Mouse (Mus musculus) adrenal gland, adult 10 weeks (tissue): ENCODE data around the gene Dhx9. TPM values are rescaled to one million over a fixed set of nuclear protein-coding genes. Genes with fewer than 3 reads are reported as not detected.

ENCODE experiments used
- polyA plus RNA-seq: library from polyadenylated mRNA; stranded (reverse); fragments of 350-450 nt; fragmentation: Illumina TruSeq; extraction: RNeasy Lipid Tissue Mini Kit (QIAGEN cat#74804); gene quantifications from one replicate; pipeline ENCODE4 v1.2.3, GENCODE M21; 2014; ENCODE audit warnings: low read depth, low replicate concordance

Gene Dhx9
- 299 TPM for polyA plus RNA-seq

GRCm38 (mm10) chr1:153487500-153487879 is at the start of gene Dhx9:
TSS of gene Dhx9 (minus strand) at chr1:153487660.

DNA sequence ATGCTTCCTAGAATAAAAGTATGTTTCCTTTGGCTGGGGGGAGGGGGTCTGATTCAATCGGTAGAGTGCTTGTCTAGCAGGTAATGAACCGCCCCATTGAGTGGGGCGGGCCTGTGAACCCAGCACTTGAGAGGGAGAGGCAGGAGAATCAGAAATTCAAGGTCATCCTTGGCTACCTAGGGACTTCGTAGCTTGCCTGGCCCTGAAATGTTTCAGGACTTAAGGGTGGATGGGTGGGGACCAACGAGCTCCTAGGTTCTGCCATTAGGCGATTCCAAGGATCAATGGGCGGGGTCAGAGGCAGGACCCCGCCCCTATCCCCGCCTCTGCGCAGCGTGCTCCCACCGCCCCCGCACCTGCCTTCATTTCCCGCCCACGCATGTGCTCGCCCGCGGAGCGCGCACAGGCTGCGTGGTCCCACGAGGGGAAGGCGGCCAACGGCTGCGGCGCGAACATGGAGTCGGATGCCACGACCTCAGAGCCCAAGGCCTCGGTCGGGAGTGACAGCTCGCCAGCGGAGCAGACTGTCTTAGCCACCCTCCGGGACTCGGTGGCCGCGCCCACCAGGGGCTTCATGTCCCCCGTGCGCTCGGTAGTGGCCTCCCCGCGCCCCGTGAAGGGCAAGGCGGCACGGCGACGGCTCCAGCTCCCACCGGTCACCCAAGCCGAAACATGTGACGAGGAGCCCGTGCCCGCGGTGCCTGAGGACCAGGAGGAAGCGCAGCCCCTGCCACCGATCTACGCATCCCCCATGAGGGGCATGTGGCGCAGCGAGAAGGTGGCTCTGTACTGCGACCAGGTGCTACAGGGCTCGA is 62.5 kb downstream of the Dhx9 start, which contains the start of gene Shcbp1l:
TSS of gene Shcbp1l (plus strand) at position 393 of the 815 bp plus-strand sequence.

Other genes with a start within 250 kb of the Dhx9 start
- gene Lamc1, start 154.9 kb downstream of the Dhx9 start, polyA plus RNA-seq, result 39.3 TPM
- gene Shcbp1l, start 62.5 kb downstream of the Dhx9 start, polyA plus RNA-seq, result 0.99 TPM
- 1.5 TPM for gene Npl, start 62.4 kb upstream of the Dhx9 start, polyA plus RNA-seq
- not detected for gene Rgs8, start 165.4 kb upstream of the Dhx9 start, polyA plus RNA-seq